Mouse (Mus musculus) stomach, embryonic 15.5 days (tissue): ENCODE measurements around the gene Qsox1. TPM values are rescaled to one million over a fixed set of nuclear protein-coding genes. Genes with fewer than 3 reads are reported as not detected.

Source experiments
- ATAC-seq: fragments of 200-750 bp; cut with Nextera tagmentation; 2 replicates; pipeline ENCODE4 v1.8.0; 2017; ENCODE audit warnings: low read depth, moderate number of reproducible peaks, moderate TSS enrichment; ENCODE audit not compliant: insufficient read depth, low FRiP score
- H3K27ac ChIP-seq: fragments of 300-500 bp; sonication (generic); 2 replicates; pipeline ENCODE4 v1.5.1; 2015; ENCODE audit warnings: mild to moderate bottlenecking, inconsistent platforms
- H3K27me3 ChIP-seq: fragments of 300-500 bp; sonication (generic); replicated peaks from 2 replicates; pipeline ENCODE4 v1.6.1; 2015; ENCODE audit warnings: inconsistent platforms
- H3K36me3 ChIP-seq: fragments of 300-500 bp; sonication (generic); 2 replicates; pipeline ENCODE4 v1.6.1; 2015; ENCODE audit warnings: inconsistent platforms
- H3K4me1 ChIP-seq: fragments of 300-500 bp; sonication (generic); 2 replicates; pipeline ENCODE4 v1.6.1; 2015; ENCODE audit warnings: inconsistent platforms
- H3K4me2 ChIP-seq: fragments of 300-500 bp; sonication (generic); 2 replicates; pipeline ENCODE4 v1.6.1; 2015; ENCODE audit warnings: mild to moderate bottlenecking, inconsistent platforms
- H3K4me3 ChIP-seq: fragments of 300-500 bp; sonication (generic); replicated peaks from 2 replicates; pipeline ENCODE4 v1.5.1; 2015; ENCODE audit warnings: inconsistent platforms
- H3K9ac ChIP-seq: fragments of 300-500 bp; sonication (generic); 2 replicates; pipeline ENCODE4 v1.6.1; 2015; ENCODE audit warnings: inconsistent platforms
- H3K9me3 ChIP-seq: fragments of 300-500 bp; sonication (generic); 2 replicates; pipeline ENCODE4 v1.6.1; 2016; ENCODE audit warnings: inconsistent platforms
- WGBS: fragments of 180-500 bp; shearing (Covaris S2); methylation state at CpG from one replicate; pipeline ENCODE4 v1.1.7; 2015; 5-methylcytosine and 5-hydroxymethylcytosine counted together
- polyA plus RNA-seq: library from polyadenylated mRNA; unstranded; fragments of >200 nt; fragmentation: Nextera tagmentation; extraction: Ambion mirVana; gene quantifications from 2 replicates; pipeline ENCODE4 v1.2.1, GENCODE M21; 2015

The Qsox1 gene
- polyA plus RNA-seq, 1 experiment from 2014 or later, result 70.4 TPM

DNA sequence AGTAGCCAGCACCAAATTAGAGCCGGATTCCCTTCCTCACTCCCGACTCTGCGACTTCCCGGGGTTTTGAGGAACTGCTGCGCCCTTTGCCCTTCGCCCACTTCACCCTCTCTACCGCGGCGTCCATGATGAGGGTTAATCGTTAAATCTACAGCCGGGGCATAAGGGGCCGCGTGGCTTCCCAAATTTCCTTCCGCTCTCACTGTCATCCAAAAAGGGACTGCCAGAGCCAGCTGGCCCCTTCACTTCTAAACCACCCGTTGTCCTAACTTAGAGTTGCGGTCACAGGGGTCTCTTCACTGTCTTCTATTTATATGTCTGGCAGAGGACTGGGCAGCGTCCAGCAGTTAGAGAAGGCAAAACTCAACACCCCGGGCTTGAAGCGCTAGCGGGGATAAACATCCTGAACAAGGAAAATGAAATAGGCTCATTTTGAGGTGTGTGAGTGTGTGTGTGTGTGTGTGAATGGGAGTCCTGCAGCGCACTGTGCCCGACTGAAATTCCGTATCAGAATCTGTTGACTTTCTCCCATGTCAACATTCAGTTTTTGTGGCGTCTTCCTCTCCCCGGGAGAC, 74.8 kb downstream of the Qsox1 start:
- Histone ChIP-seq H3K4me3 (no peak overlapping the region), H3K36me3 (no peaks in the 10 kb centered on the region), H3K27me3 (peaks cover 88% of the 10 kb centered on the region), H3K9me3 (no peaks in the 10 kb centered on the region), H3K27ac (no peak overlapping the region), H3K4me2 (no peak overlapping the region; the same call in 1 of the 2 replicates), H3K4me1 (peaks cover 24% of the 10 kb centered on the region), H3K9ac (no peak overlapping the region)
- under 1% methylated on average over 25 of the region's 25 CpGs for WGBS
- ATAC-seq, result no peak

GRCm38 (mm10) chr1:155737017-155737808, 75.5 kb downstream of the Qsox1 start:
- H3K36me3 ChIP-seq, result no peaks in the 10 kb centered on the region
- no peak for ATAC-seq
- peaks cover 17% of the 10 kb centered on the region for H3K4me1 ChIP-seq
- no peak overlapping the region for H3K9ac ChIP-seq
- H3K9me3 ChIP-seq, result no peaks in the 10 kb centered on the region
- H3K27me3 ChIP-seq, result peaks cover 88% of the 10 kb centered on the region
- H3K4me3 ChIP-seq, result 0 out of 2 replicates have a peak overlapping the region, but pooled peaks have one; percentile 1
- under 1% methylated on average over 57 of the region's 58 CpGs for WGBS
- H3K4me2 ChIP-seq, result no peak overlapping the region; the same call in 1 of the 2 replicates
- no peak overlapping the region for H3K27ac ChIP-seq

GRCm38 (mm10) chr1:155736096-155736825, 76.4 kb downstream of the Qsox1 start:
- H3K4me1 ChIP-seq, result peaks cover 7% of the 10 kb centered on the region
- no peak overlapping the region for H3K27ac ChIP-seq
- no peak overlapping the region for H3K4me3 ChIP-seq
- no peaks in the 10 kb centered on the region for H3K9me3 ChIP-seq
- ATAC-seq, result no peak
- H3K9ac ChIP-seq, result no peak overlapping the region
- H3K36me3 ChIP-seq, result no peaks in the 10 kb centered on the region
- H3K4me2 ChIP-seq, result no peak overlapping the region
- peaks cover 86% of the 10 kb centered on the region for H3K27me3 ChIP-seq
- 1% methylated on average over 26 of the region's 26 CpGs for WGBS

- ATAC-seq, result no peak
- H3K36me3 ChIP-seq, result no peaks in the 10 kb centered on the region
- no peak overlapping the region for H3K9ac ChIP-seq
- no peak overlapping the region for H3K27ac ChIP-seq
- no peak overlapping the region for H3K4me3 ChIP-seq
- WGBS, result 3% methylated on average over 2 of the region's 2 CpGs
- H3K9me3 ChIP-seq, result no peaks in the 10 kb centered on the region
- H3K4me2 ChIP-seq, result no peak overlapping the region
- H3K4me1 ChIP-seq, result no peaks in the 10 kb centered on the region
- H3K27me3 ChIP-seq, result peaks cover 70% of the 10 kb centered on the region
Measured at GRCm38 (mm10) chr1:155731156-155731555, 81.5 kb downstream of the Qsox1 start.

DNA sequence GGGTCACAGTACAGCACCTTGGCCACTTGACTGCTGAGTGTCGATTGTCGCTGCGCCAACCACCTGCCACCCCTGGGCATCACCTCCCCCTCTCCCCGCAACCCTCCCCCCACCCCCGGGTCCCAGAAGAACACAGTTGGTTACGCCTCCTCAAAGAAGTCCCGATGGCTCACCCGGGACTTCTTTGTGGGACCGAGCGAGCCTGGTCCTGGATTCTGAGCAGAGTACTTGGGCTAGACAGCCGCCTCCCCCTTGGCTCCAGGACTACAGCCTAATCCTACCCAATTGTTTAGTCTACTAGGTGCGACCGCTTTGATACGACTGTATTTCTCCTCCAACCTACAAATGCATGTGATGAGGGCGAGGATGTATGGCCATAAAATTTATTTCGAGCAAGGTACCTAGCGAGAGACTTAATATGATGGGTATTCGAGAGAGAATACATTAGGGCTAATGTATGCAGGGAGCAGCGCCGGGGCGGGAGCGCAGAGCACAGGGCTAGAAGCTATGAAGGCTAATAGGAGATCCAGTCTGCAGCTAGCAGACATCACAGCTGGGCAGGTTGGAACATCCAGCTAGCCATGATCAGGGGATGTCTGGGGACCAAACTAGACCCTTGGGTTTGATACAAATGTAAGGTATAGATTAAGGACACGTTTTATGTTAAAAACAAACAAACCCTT, 83.4 kb downstream of the Qsox1 start:
- Histone ChIP-seq H3K27me3 (peaks cover 54% of the 10 kb centered on the region), H3K4me3 (no peak overlapping the region), H3K4me1 (no peaks in the 10 kb centered on the region), H3K9me3 (no peaks in the 10 kb centered on the region), H3K4me2 (no peak overlapping the region), H3K9ac (no peak overlapping the region), H3K27ac (no peak overlapping the region), H3K36me3 (no peaks in the 10 kb centered on the region)
- ATAC-seq, result no peak
- WGBS, result 3% methylated on average over 23 of the region's 23 CpGs

DNA sequence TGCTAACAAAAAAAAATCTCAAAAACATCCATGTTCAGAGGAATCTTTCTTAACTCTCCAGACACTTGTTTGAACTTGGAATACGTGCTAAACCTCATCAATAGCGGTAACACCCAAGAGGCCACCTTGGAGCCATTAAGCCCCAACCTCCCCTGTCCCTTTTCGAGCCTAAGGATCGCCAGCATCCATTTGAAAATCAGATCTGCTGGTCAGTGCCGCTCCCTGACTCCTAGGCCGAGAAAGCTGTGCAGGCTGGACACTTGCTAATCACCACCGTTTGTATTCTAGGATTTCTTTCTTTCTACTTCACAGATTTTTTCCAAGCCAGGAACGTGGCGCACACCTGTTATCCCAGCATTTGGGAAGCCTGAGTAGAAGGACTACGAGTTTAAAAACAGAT, 84.9 kb downstream of the Qsox1 start:
- Histone ChIP-seq H3K9ac (no peak overlapping the region), H3K27me3 (peaks cover 59% of the 10 kb centered on the region), H3K4me1 (no peaks in the 10 kb centered on the region), H3K27ac (no peak overlapping the region), H3K36me3 (no peaks in the 10 kb centered on the region), H3K9me3 (no peaks in the 10 kb centered on the region), H3K4me3 (no peak overlapping the region), H3K4me2 (no peak overlapping the region)
- WGBS, result 26% methylated on average over 10 of the region's 10 CpGs
- ATAC-seq, result no peak

Other genes with a start within 250 kb of the Qsox1 start
- 0.03 and 0.04 TPM in 2 replicates for gene Lhx4, start 61.2 kb downstream of the Qsox1 start, polyA plus RNA-seq
- 12.2 and 12.6 TPM in 2 replicates for gene Cep350, start 160.4 kb upstream of the Qsox1 start, polyA plus RNA-seq
- 108 and 113 TPM in 2 replicates for gene Tor1aip2, start 222.5 kb upstream of the Qsox1 start, polyA plus RNA-seq
- 36.0 and 39.7 TPM in 2 replicates for gene Tor1aip1, start 223.6 kb upstream of the Qsox1 start, polyA plus RNA-seq